Mouse (Mus musculus): Measurements from ENCODE around the gene Tnp2. TPM values are rescaled to one million over a fixed set of nuclear protein-coding genes. Genes with fewer than 3 reads are reported as not detected.

Gene Tnp2
- total RNA-seq, 1 experiment from 2014 or later = not detected

DNA sequence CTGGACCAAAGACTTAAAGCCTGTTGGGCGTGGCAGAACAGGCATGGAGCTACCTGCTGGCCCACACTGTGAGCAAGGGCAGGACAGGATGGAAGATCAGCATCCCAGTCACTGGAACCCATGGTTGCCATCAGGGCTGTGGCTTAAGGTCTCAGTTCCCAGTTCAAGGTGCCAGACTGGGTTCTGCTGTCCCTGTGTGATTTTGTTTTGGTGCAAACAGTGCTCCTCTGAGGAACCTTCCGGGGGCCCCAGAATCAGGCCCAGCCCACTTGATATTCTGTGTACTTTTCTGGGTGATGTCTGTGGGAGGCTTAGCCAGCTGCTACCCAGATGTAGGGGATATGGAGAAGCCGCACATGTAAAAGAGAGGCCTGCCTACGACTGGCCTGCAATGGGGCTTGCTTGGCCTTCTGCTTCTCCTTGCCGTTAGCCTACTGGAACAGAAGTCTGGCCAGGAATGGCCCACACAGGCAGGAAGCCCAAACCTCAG lies 7.8 kb downstream of the Tnp2 start:
- ATAC-seq (replicated peaks in 1 of 2; ENCODE audit: insufficient read depth in 1 of 2, low FRiP score in 2 of 2, low TSS enrichment in 1 of 2, low read depth in 1 of 2, poor library complexity in 2 of 2, severe bottlenecking in 2 of 2) = no peak

DNA sequence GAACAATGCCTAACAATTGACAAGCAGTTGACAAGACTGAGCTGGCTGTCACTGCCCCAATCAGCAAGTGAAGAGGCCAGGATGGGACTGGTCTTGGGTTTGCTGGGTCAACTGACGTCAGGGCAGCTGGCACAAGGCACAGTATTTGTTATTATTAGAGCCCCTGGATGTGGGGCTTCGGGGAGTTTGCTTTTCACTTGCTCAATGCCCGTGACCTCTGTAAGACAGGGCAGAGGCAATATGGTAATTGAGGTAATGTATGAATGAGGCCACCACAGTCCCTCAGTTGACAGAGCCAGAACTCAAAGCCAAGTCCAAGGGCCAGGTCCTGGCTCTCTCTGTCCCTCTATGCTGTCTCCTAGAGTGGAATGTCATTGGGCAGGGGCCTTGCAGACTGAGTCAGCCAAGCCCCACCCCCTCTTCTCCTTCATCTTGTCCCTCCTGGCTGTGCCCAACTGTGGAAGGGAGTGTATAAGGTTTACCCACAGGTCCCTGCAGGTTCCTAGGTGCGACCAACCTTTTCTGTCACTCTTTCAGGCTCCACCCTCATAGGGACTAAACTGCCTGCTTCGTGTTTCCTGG lies 10.8 kb downstream of the Tnp2 start:
- no peak for ATAC-seq (replicated peaks in 1 of 2; ENCODE audit: insufficient read depth in 1 of 2, low FRiP score in 2 of 2, low TSS enrichment in 1 of 2, low read depth in 1 of 2, poor library complexity in 2 of 2, severe bottlenecking in 2 of 2)

DNA sequence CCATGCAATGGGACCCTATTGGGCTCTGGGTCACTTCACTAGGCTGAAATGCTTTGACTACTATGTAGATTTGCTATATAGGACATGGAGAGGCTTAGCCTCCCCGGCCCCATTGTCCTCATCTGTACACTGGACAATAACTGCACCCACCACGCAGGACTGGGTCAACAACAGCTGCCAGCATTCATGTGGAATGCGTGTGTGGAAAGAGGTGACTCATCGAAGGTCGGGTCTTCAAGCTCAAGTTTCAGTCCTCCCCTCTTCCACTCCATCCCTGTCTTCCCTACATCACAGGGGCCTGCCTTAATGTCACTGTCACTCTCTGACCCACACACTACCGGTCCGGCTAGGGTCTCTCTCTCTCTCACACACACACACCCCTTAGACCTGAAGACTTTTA lies 12.1 kb downstream of the Tnp2 start:
- ATAC-seq (replicated peaks in 1 of 2; ENCODE audit: insufficient read depth in 1 of 2, low FRiP score in 2 of 2, low TSS enrichment in 1 of 2, low read depth in 1 of 2, poor library complexity in 2 of 2, severe bottlenecking in 2 of 2) = no peak

DNA sequence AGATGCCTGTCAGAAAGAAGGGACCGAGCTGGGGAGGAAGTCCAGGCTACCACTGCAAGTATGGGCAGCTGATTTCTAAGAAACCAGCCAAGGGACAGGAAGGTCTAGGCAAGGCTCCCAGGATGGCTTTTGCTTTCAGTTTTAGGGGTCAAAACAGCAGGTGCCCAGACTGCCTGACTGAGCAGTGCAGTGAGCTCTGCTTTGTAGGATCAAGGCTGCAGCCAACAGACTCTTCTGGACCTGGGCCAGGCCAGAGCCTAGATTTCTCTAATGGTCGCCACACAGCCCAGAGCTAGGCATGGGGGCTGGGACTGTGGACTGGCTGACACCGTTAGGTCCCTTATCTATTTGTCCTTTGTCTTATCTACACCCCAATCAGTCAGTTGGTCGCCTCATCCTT lies 13.7 kb downstream of the Tnp2 start:
- peak in 1 of 2 experiments; percentile 17; a peak in 1 of 4 replicates for ATAC-seq (replicated peaks in 1 of 2; ENCODE audit: insufficient read depth in 1 of 2, low FRiP score in 2 of 2, low TSS enrichment in 1 of 2, low read depth in 1 of 2, poor library complexity in 2 of 2, severe bottlenecking in 2 of 2)

DNA sequence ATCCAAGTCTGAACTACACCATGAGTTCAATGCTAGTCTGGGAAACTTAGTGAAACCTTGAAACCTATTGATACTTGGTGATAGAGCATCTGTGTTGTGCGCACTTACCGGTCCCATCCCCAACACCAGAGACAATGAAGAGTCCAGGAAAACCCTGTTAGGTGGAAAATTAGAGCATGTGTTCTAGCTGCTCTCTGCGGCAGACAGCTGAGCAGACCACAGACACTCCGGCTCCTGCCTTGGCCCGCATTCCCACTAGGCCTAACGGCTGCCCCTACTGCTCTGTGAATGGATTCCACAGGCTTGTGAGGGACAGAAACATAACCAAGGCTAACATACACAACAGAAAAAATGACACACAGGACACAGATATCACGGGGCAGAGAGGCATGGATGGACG lies 14.9 kb downstream of the Tnp2 start:
- no peak for ATAC-seq (replicated peaks in 1 of 2; ENCODE audit: insufficient read depth in 1 of 2, low FRiP score in 2 of 2, low TSS enrichment in 1 of 2, low read depth in 1 of 2, poor library complexity in 2 of 2, severe bottlenecking in 2 of 2)

DNA sequence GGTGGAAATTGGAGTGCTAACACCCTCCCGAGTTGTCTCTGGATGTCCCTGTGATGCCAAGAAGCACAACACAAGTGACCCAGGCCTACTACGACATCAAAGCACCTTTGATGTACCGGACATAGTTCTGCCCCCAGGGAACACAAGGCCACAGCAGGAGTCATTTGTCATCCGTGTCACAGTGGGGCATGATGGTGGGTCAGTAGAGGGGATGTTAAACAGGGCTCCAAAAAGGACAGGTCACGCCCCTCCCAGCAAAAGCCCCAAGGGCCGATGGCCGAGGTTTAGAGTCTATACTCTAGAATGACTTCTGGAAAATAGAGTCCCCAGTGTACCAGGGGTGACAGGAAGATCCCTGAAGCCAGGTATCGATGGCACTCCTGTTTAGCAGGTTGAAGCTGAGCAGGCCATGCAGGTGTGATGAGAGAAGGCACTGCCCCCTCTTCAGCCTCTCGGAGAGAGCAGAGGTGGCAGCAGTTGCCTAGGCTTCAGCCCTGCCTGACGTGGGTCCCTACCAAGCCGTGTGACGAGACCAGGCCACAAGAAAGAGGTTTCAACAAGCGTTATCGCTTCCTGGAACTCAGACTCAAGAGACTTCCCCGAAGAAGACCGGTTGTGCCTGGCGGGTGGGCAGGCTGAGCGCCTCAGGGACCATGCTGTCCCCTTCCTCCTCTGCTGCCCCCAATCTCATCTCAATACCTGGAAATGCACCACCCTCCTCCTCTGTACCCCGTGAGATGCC lies 16.5 kb downstream of the Tnp2 start:
- ATAC-seq (replicated peaks in 1 of 2; ENCODE audit: insufficient read depth in 1 of 2, low FRiP score in 2 of 2, low TSS enrichment in 1 of 2, low read depth in 1 of 2, poor library complexity in 2 of 2, severe bottlenecking in 2 of 2) = peak; percentile 48 to 65

DNA sequence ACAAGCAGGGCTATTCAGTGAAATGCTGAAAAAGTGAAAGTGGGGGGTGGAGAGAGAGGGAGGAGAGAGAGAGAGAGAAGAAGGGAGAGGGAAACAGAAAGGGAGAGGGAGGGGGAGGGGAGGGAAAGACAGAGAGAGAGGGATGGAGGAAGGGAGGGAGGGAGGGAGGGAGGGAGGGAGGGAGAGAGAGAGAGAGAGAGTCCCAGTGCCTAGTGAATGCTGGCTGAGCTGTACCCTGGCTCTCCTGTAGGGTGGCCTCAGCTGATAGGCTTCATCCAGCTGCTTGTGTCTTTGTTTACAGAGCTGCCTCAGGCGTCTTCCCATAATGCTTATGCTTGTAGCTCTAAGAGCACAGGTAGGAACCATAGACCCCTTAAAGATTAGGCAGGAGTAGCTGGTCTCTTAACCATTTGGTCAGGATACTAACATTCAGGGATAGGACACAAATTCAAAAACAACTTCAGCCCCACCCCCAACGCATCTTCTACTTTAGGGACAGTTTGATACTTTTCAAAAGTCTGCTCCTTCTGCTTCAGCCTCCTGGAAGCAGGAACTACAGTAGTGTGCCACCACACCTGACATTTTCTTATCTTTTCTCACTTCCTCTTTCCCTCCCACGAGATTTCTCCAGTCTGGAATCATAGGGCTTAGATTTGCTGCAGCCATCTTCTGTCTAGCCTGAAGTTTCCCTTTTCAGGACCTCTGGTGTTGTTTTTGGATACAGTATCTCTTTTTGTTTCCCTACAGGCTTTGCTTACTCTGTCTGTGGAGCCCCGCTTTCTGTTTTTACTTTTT lies 17.7 kb downstream of the Tnp2 start:
- ATAC-seq (replicated peaks in 1 of 2; ENCODE audit: insufficient read depth in 1 of 2, low FRiP score in 2 of 2, low TSS enrichment in 1 of 2, low read depth in 1 of 2, poor library complexity in 2 of 2, severe bottlenecking in 2 of 2) = no peak

DNA sequence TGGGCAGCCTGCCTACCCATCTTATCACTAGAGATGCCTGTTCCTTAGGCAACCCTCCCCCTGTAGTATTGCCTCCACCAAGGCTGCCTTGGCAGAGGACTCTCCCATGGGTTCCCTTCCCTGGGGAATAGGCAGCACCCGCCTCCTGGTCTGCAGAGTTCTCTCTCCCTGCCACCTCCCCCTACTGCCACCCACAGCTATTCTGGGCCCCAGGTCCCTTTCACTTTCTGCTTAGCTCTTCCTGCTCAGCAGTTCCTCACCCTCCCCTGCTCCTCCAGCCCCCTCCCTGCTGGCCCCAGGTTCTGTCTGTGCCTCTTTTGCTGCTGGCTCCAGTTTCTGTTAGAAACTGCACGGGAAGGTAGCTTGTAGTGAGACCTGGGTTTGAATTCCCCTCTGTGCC lies 18.8 kb downstream of the Tnp2 start:
- peak; percentile 70 to 76 for ATAC-seq (replicated peaks in 1 of 2; ENCODE audit: insufficient read depth in 1 of 2, low FRiP score in 2 of 2, low TSS enrichment in 1 of 2, low read depth in 1 of 2, poor library complexity in 2 of 2, severe bottlenecking in 2 of 2)

DNA sequence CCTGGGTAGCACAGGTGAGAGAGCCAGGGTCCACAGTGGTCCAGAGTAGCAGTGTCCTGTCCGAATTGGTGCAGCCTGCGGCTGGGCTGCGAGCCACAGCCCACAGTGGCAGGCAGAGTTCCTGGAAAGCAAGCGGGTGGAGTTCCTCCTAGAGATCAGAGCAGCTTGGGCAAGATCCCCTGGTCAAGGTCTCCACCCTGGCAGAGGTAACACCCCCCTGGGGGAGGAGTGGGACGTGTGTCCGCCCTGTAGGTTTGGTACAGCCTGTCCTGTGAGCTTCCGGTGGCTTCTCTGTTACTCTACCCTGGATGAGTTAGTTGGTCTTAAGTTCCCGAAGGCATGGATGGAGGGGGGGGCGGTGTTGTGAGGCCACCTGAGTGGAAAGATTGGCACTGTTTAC lies 19.6 kb downstream of the Tnp2 start:
- peak; percentile 28 to 46; a peak in 2 of 4 replicates for ATAC-seq (replicated peaks in 1 of 2; ENCODE audit: insufficient read depth in 1 of 2, low FRiP score in 2 of 2, low TSS enrichment in 1 of 2, low read depth in 1 of 2, poor library complexity in 2 of 2, severe bottlenecking in 2 of 2)

DNA sequence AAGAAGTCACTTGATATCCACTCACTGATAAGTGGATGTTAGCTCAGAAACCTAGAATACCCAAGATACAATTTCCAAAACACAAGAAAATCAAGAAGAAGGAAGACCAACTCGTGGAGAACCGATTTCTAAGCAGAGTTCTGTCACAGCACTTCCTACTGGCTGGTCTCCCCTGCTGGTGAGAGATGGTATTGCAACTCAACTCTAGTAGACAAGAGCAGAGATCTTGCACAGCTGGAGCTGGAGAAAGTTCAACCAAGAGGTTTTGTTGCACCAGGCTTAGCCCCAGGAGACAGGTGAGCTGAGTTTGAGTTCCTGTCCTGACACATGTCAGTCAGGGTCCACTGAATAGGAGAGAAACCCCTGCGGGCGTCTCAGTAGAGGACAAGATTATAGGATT lies 21.3 kb downstream of the Tnp2 start:
- ATAC-seq (replicated peaks in 1 of 2; ENCODE audit: insufficient read depth in 1 of 2, low FRiP score in 2 of 2, low TSS enrichment in 1 of 2, low read depth in 1 of 2, poor library complexity in 2 of 2, severe bottlenecking in 2 of 2) = peak in 1 of 2 experiments; percentile 34; a peak in 1 of 4 replicates

DNA sequence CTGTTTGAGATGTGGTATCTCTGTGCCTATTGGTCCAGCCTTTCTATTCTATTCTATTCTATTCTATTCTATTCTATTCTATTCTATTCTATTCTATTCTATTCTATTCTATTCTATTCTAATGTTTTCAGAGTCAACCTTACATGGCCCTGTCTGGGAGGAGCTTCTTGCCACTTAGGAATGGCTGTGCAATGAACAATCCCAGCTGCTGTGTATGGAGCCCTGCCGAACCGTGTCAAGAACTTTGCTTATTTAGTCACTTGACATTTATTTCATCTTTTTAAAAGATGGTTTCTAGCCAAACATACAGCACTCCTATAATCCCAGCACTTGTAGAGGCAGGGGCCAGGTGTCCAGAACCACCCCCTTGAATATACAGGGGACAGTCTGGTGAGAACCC lies 24.1 kb downstream of the Tnp2 start:
- ATAC-seq (replicated peaks in 1 of 2; ENCODE audit: insufficient read depth in 1 of 2, low FRiP score in 2 of 2, low TSS enrichment in 1 of 2, low read depth in 1 of 2, poor library complexity in 2 of 2, severe bottlenecking in 2 of 2) = no peak

DNA sequence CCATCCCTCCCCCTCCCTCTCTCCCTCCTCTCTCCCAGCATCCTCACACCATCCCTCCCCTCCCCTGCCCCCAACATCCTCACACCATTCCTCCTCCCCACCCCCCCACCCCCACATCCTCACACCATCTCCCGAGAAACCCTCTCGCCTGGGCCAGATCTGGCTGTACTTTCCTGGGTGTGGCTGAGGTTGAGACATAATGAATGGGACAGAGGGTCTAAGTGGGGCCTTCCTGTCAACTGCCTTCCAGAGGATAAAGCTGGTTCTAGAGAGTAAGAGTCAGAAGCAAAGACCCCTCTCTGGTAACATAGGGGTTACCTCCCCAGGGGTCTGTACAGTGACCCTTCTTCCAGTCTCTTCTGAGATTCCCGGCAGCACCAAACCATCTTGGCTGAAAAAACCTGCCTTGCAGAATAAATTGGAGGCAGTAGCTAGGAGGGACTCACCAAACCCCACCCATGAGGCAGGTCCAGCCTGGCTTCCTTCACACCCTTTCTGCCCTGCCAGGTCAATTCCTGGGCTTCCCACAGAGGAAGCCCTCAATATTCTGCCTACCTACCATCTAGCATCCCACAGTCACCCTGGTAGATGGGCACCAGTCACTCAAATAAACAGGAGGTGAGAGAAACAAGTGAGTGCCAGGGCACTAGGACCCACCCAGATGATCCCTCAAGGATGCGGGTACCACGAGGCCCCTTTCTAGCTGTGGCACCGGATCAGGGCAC lies 24.8 kb downstream of the Tnp2 start:
- ATAC-seq (replicated peaks in 1 of 2; ENCODE audit: insufficient read depth in 1 of 2, low FRiP score in 2 of 2, low TSS enrichment in 1 of 2, low read depth in 1 of 2, poor library complexity in 2 of 2, severe bottlenecking in 2 of 2) = no peak

DNA sequence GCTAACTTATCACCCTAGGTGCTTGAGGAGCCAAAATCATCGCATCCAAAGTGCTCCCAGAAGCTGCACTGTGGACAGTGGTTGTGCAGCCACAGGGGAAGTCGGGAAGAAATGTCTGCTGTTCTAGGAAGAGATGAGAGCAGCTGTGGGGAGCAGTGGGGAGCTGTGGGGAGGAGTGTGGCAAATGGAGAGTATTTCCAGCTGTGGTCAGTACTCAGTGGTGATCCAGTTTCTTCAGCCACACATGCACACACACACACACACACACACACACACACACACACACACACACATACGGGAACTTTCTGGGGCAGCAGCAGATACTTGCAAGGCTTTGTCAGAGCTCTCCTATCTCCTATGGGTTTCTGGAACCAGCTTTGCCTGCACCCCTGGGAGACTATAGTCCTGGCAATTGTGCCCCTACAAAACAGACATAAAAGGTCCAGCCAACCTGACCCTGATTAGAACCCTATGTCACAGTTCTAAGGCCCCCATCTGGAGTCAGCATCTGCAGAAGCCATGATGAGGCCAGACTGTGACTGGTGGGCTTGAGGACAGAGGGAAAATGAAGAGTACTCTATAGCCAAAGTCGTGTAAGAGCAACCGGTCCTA lies 25.8 kb downstream of the Tnp2 start:
- no peak for ATAC-seq (replicated peaks in 1 of 2; ENCODE audit: insufficient read depth in 1 of 2, low FRiP score in 2 of 2, low TSS enrichment in 1 of 2, low read depth in 1 of 2, poor library complexity in 2 of 2, severe bottlenecking in 2 of 2)

DNA sequence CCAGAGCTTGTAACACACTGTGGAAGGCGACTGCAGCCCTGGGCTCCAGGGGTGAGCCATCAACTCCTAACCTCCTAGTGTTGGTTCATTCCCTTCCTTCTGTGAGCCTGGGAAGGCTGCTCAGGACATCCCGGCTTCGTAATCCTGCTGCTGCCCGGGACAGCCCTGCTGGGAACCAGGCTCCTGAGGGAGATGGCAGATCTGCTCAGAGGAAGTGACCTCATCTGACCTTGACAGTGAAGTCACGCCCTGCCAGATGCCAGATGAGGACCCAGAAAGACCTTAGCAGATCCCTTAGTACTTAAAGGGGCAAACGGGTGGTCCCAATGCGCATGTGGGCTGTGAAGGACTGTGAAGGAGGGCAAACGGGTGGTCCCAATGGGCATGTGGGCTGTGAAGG lies 27.3 kb downstream of the Tnp2 start:
- ATAC-seq (replicated peaks in 1 of 2; ENCODE audit: insufficient read depth in 1 of 2, low FRiP score in 2 of 2, low TSS enrichment in 1 of 2, low read depth in 1 of 2, poor library complexity in 2 of 2, severe bottlenecking in 2 of 2) = no peak

DNA sequence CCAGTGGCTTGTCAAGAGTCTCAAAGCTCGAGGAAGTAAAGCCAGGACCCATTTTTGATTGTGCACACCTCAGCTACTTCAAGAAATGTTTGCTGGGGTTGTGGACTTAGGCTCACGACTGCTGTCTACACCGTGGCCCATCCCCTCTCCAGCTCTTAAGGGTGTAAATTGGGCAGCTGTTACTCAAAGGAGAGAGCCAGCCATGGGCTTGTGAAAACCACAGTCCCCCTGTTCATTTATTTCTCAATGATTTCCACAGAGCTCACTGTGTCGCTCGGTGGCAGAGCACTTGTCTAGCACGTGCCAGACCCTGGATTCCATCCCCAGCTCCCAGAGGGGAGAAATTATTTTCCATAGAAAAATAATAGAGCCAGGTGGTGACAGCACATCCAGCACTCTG lies 32.3 kb downstream of the Tnp2 start:
- ATAC-seq (replicated peaks in 1 of 2; ENCODE audit: insufficient read depth in 1 of 2, low FRiP score in 2 of 2, low TSS enrichment in 1 of 2, low read depth in 1 of 2, poor library complexity in 2 of 2, severe bottlenecking in 2 of 2) = no peak

DNA sequence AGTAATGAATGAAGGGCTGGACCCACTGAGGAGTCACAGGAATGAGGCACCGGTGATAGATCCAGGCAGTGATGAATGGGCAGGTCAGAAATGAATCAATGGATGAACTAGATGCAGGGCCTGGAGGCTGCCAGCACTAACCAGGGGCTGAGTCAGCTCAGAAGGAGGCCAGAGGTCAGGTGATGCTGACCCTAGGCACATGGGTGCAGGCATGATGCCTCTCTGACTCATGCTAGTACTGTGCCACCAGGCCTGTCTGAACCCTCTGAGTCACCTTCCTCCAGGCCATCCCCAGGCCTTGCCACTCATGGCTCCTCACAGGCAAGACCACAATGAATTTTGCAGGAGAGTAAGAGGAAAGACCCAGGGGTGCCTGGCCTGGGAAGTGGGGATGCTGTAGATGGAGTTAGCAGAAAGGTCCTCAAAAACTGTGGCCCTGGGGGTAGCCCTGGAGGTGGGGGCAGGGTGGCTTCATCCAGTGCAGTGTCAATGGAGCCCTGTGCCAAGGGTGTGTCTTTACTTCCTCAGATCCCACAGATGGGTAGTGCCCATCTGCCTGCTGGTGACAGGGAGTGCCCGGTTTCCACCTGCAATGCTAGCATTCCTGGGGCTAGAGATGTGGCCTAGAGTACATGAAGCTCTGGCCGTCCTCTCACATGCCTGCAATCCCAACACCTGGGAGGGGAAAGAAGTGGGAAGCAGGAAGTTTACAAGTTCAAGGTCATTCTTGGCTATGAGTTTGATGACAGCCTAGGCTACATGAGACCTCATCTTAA lies 33.8 kb downstream of the Tnp2 start:
- no peak for ATAC-seq (replicated peaks in 1 of 2; ENCODE audit: insufficient read depth in 1 of 2, low FRiP score in 2 of 2, low TSS enrichment in 1 of 2, low read depth in 1 of 2, poor library complexity in 2 of 2, severe bottlenecking in 2 of 2)

DNA sequence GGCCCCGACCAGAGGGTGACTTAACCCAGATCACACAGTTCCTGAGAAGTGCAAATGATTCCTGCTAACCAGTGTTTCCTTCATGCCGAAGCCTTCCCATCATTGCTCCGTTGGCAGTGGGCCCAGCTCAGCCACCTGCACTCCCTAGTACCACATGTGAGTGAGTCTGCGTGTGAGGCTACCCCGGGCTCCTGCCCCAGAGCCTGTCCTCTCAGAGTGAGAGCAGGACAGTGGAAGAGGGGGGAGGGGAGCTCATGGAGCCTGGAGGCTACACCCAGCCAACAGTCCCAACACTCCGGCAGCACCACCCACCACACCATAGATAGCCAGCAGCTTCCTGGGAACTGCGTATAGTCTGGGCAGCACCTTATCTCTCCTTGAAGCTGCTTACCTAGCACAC lies 38.6 kb downstream of the Tnp2 start:
- no peak for ATAC-seq (replicated peaks in 1 of 2; ENCODE audit: insufficient read depth in 1 of 2, low FRiP score in 2 of 2, low TSS enrichment in 1 of 2, low read depth in 1 of 2, poor library complexity in 2 of 2, severe bottlenecking in 2 of 2)

Measured in hematopoietic stem cell, adult 5-6 weeks (primary cell).